Mouse (Mus musculus): ENCODE data around the gene Ehbp1.
A peak's percentile ranks its signal among the peaks of the same experiment; 100 is the strongest.

- peak; percentile 91 for TF ChIP-seq POLR2A (IDR thresholded peaks at IDR 0.05; ENCODE audit: low read depth, low read length)
- TF ChIP-seq CTCF (conservative IDR thresholded peaks at IDR 0.05; ENCODE audit: insufficient read depth, insufficient read length, low read depth, low read length): no peak
Observed at GRCm38 (mm10) chr11:22286885-22287512, 55.1 kb downstream of the Ehbp1 start.

All from kidney, adult 2 months (tissue).